Mouse (Mus musculus): ENCODE measurements around the gene 2410004P03Rik. TPM values are rescaled to one million over a fixed set of nuclear protein-coding genes. Genes with fewer than 3 reads are reported as not detected.

2410004P03Rik gene
- polyA plus RNA-seq, 1 experiment from 2014 or later, result 5.2 TPM

DNA sequence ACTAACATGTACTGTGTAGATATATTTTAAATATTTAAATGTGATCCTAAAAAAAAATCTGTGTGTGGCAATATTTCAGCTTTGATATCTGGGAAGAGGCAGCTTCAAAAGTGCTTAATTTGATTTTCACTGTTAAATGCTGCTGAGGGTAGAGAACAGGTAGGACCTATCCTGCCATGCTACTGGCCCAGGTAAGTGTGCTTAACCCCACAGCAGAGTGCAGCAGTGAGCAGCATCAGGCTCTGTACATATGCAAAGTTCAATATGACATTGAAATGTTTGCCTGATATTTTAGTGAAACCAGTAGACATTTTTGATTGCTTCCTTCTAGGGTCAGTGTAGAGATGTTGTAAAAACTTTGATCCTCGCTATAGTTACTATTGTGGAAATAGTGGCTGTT, 25.7 kb downstream of the 2410004P03Rik start:
- Histone ChIP-seq H3K4me1 (no peaks in the 10 kb centered on the region), H3K27ac (no peak overlapping the region), H3K9ac (no peak overlapping the region), H3K4me2 (no peak overlapping the region), H3K9me3 (no peaks in the 10 kb centered on the region), H3K36me3 (replicated peaks) (0 out of 2 replicates have a peak, but pooled peaks cover 2% of the 10 kb centered on the region), H3K27me3 (replicated peaks) (no peaks in the 10 kb centered on the region), H3K4me3 (no peak overlapping the region)
- 95% methylated on average over 1 of the region's 1 CpGs for WGBS
- ATAC-seq (replicated peaks), result 0 out of 2 replicates have a peak, but pooled peaks have one; percentile 56

DNA sequence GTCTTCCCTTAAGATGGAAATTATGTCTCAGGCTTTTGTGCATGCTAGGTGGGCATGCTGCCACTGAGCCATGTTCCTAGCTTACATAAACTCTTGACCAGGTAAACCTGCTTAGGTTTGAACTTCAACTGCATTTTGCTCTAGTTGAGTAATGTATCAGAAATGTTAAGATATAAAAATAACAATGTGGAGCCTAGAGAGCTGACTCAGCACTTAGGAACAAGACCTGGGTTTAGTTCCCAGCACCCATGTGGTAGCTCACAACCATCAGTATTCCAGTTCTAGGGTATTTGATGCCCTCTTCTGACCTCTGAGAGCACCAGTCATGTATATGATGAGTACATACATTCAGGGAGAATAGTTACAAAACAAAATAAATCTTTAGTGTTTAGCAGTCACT, 34.4 kb downstream of the 2410004P03Rik start:
- ATAC-seq (replicated peaks), result no peak

DNA sequence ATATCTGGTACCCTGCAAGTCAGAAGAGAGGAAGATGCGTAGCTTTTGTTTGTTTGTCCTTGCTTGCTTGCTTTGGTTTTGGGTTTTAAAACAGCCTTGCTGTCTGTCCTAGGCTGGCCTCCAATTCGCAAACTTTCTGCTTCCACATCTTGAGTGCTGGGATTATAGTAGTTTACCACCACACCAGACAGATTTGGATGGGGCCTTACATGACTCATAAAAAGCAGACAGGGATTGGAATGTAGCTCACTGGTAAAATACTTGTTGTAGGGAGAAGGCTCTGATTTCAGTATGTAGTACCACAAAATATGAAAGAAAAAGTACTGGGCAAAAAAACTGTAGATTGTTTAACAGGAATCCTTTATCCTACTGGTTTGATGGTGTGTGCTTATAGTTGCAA, 44.7 kb downstream of the 2410004P03Rik start:
- Histone ChIP-seq H3K36me3 (replicated peaks) (peaks cover 29% of the 10 kb centered on the region; the same call in 1 of the 2 replicates), H3K9me3 (no peaks in the 10 kb centered on the region), H3K9ac (no peak overlapping the region), H3K27me3 (replicated peaks) (no peaks in the 10 kb centered on the region), H3K4me1 (no peaks in the 10 kb centered on the region), H3K4me2 (no peak overlapping the region), H3K27ac (no peak overlapping the region), H3K4me3 (no peak overlapping the region)
- no peak for ATAC-seq (replicated peaks)
- 98% methylated on average over 2 of the region's 2 CpGs for WGBS

More for the DNA sequence above, 34.4 kb downstream of the 2410004P03Rik start:
- H3K27ac ChIP-seq, result no peak overlapping the region
- H3K9me3 ChIP-seq, result no peaks in the 10 kb centered on the region
- H3K9ac ChIP-seq, result no peak overlapping the region
- no peaks in the 10 kb centered on the region for H3K4me1 ChIP-seq
- no peak overlapping the region for H3K4me2 ChIP-seq
- peaks cover 43% of the 10 kb centered on the region for H3K36me3 ChIP-seq (replicated peaks)
- no peaks in the 10 kb centered on the region for H3K27me3 ChIP-seq (replicated peaks)
- H3K4me3 ChIP-seq, result no peak overlapping the region

GRCm38 (mm10) chr12:16963354-16963753, 48.2 kb downstream of the 2410004P03Rik start:
- Histone ChIP-seq H3K9ac (no peak overlapping the region), H3K4me2 (no peak overlapping the region), H3K4me1 (no peaks in the 10 kb centered on the region), H3K36me3 (replicated peaks) (peaks cover 36% of the 10 kb centered on the region), H3K4me3 (no peak overlapping the region), H3K27me3 (replicated peaks) (no peaks in the 10 kb centered on the region), H3K9me3 (no peaks in the 10 kb centered on the region), H3K27ac (no peak overlapping the region)
- 74% methylated on average over 2 of the region's 2 CpGs for WGBS
- no peak for ATAC-seq (replicated peaks)

GRCm38 (mm10) chr12:16958851-16959250, 52.7 kb downstream of the 2410004P03Rik start:
- no peak for ATAC-seq (replicated peaks)
- no peaks in the 10 kb centered on the region for H3K27me3 ChIP-seq (replicated peaks)
- no peaks in the 10 kb centered on the region for H3K9me3 ChIP-seq
- WGBS, result 78% methylated on average over 1 of the region's 1 CpGs
- no peak overlapping the region for H3K27ac ChIP-seq
- H3K4me3 ChIP-seq, result no peak overlapping the region
- H3K9ac ChIP-seq, result no peak overlapping the region
- no peak overlapping the region for H3K4me2 ChIP-seq
- peaks cover 30% of the 10 kb centered on the region for H3K36me3 ChIP-seq (replicated peaks)
- H3K4me1 ChIP-seq, result no peaks in the 10 kb centered on the region

Other genes with a start within 250 kb of the 2410004P03Rik start
- 1.4 and 1.7 TPM in 2 replicates for gene Greb1, start 210.8 kb downstream of the 2410004P03Rik start, polyA plus RNA-seq (2015; fragmentation: Nextera tagmentation; extraction: Ambion mirVana)
- 29.8 and 30.1 TPM in 2 replicates for gene E2f6, start 200.8 kb downstream of the 2410004P03Rik start, polyA plus RNA-seq (2015; fragmentation: Nextera tagmentation; extraction: Ambion mirVana)
- gene Rock2, start 116.8 kb downstream of the 2410004P03Rik start, polyA plus RNA-seq (2015; fragmentation: Nextera tagmentation; extraction: Ambion mirVana), result 14.9 and 15.6 TPM in 2 replicates
- 2.4 and 2.6 TPM in 2 replicates for gene Pqlc3, start 11.3 kb downstream of the 2410004P03Rik start, polyA plus RNA-seq (2015; fragmentation: Nextera tagmentation; extraction: Ambion mirVana)
- 5.0 and 5.5 TPM in 2 replicates for gene Kcnf1, start 165.2 kb upstream of the 2410004P03Rik start, polyA plus RNA-seq (2015; fragmentation: Nextera tagmentation; extraction: Ambion mirVana)

All from midbrain, embryonic 15.5 days (tissue).